Mouse (Mus musculus) limb, embryonic 12.5 days (tissue): ENCODE results near the gene Mesp2. TPM values are rescaled to one million over a fixed set of nuclear protein-coding genes. Genes with fewer than 3 reads are reported as not detected.

ENCODE experiments used
- ATAC-seq: fragments of 200-750 bp; cut with Nextera tagmentation; 2 replicates; pipeline ENCODE4 v1.8.0; 2017; ENCODE audit warnings: low read depth, moderate TSS enrichment; ENCODE audit not compliant: insufficient number of reproducible peaks, insufficient read depth, low FRiP score, low TSS enrichment
- H3K27ac ChIP-seq: fragments of 300-500 bp; sonication (generic); 2 replicates; pipeline ENCODE4 v1.5.1; 2016; ENCODE audit warnings: mild to moderate bottlenecking, moderate library complexity
- H3K27me3 ChIP-seq: fragments of 300-500 bp; sonication (generic); 2 replicates; pipeline ENCODE4 v1.6.1; 2016; ENCODE audit warnings: mild to moderate bottlenecking, moderate library complexity
- H3K36me3 ChIP-seq: fragments of 300-500 bp; sonication (generic); 2 replicates; pipeline ENCODE4 v1.6.1; 2016; ENCODE audit warnings: mild to moderate bottlenecking, moderate library complexity
- H3K4me1 ChIP-seq: fragments of 300-500 bp; sonication (generic); replicated peaks from 2 replicates; pipeline ENCODE4 v1.6.1; 2016
- H3K4me2 ChIP-seq: fragments of 300-500 bp; sonication (generic); 2 replicates; pipeline ENCODE4 v1.6.1; 2016; ENCODE audit warnings: mild to moderate bottlenecking, moderate library complexity
- H3K4me3 ChIP-seq: fragments of 300-500 bp; sonication (generic); replicated peaks from 2 replicates; pipeline ENCODE4 v1.5.1; 2016; ENCODE audit warnings: mild to moderate bottlenecking
- H3K9ac ChIP-seq: fragments of 300-500 bp; sonication (generic); replicated peaks from 2 replicates; pipeline ENCODE4 v1.6.1; 2016; ENCODE audit warnings: mild to moderate bottlenecking, moderate library complexity
- H3K9me3 ChIP-seq: fragments of 300-500 bp; sonication (generic); 2 replicates; pipeline ENCODE4 v1.6.1; 2016; ENCODE audit warnings: mild to moderate bottlenecking, moderate library complexity
- WGBS: fragments of 180-500 bp; shearing (Covaris S2); methylation state at CpG from one replicate; pipeline ENCODE4 v1.1.7; 2016; 5-methylcytosine and 5-hydroxymethylcytosine counted together
- polyA plus RNA-seq: library from polyadenylated mRNA; unstranded; fragments of >200 nt; fragmentation: Nextera tagmentation; extraction: Ambion mirVana; gene quantifications from 2 replicates; pipeline ENCODE4 v1.2.1, GENCODE M21; 2016

Gene Mesp2
- polyA plus RNA-seq, 1 experiment from 2014 or later = 0.14 TPM

GRCm38 (mm10) chr7:79842163-79842562 lies 31.6 kb downstream of the Mesp2 start:
- Histone ChIP-seq H3K27ac (no peak overlapping the region), H3K36me3 (peaks cover 29% of the 10 kb centered on the region), H3K9me3 (no peaks in the 10 kb centered on the region), H3K9ac (0 out of 2 replicates have a peak overlapping the region, but pooled peaks have one; percentile 14), H3K4me3 (no peak overlapping the region), H3K4me2 (no peak overlapping the region; the same call in 1 of the 2 replicates), H3K27me3 (no peaks in the 10 kb centered on the region), H3K4me1 (peaks cover 28% of the 10 kb centered on the region)
- ATAC-seq = no peak
- 62% methylated on average over 7 of the region's 7 CpGs for WGBS

- Histone ChIP-seq H3K4me1 (peaks cover 31% of the 10 kb centered on the region), H3K9ac (no peak overlapping the region), H3K36me3 (peaks cover 25% of the 10 kb centered on the region), H3K4me2 (no peak overlapping the region), H3K9me3 (no peaks in the 10 kb centered on the region), H3K27me3 (no peaks in the 10 kb centered on the region), H3K27ac (no peak overlapping the region), H3K4me3 (no peak overlapping the region)
- ATAC-seq = no peak
- WGBS = 87% methylated on average over 8 of the region's 8 CpGs
Observed at GRCm38 (mm10) chr7:79844090-79844802, 33.7 kb downstream of the Mesp2 start.

GRCm38 (mm10) chr7:79846342-79846741 lies 35.8 kb downstream of the Mesp2 start:
- 0 out of 2 replicates have a peak overlapping the region, but pooled peaks have one; percentile 3 for H3K4me2 ChIP-seq

GRCm38 (mm10) chr7:79847456-79848451 lies 37.2 kb downstream of the Mesp2 start:
- WGBS = 5% methylated on average over 53 of the region's 53 CpGs
- H3K9ac ChIP-seq = peak overlapping the region; percentile 60
- peak overlapping the region; percentile 79 for H3K27ac ChIP-seq
- H3K4me2 ChIP-seq = peak overlapping the region; percentile 84
- peak; percentile 84 for ATAC-seq
- H3K4me3 ChIP-seq = peak overlapping the region; percentile 51
- no peaks in the 10 kb centered on the region for H3K9me3 ChIP-seq
- no peaks in the 10 kb centered on the region for H3K36me3 ChIP-seq
- H3K4me1 ChIP-seq = peaks cover 26% of the 10 kb centered on the region
- no peaks in the 10 kb centered on the region for H3K27me3 ChIP-seq

More at GRCm38 (mm10) chr7:79846342-79846741, 35.8 kb downstream of the Mesp2 start:
- Histone ChIP-seq H3K9ac (no peak overlapping the region), H3K36me3 (peaks cover 7% of the 10 kb centered on the region), H3K27ac (no peak overlapping the region), H3K4me3 (no peak overlapping the region), H3K9me3 (no peaks in the 10 kb centered on the region), H3K4me1 (peaks cover 36% of the 10 kb centered on the region), H3K27me3 (no peaks in the 10 kb centered on the region)
- 82% methylated on average over 2 of the region's 2 CpGs for WGBS
- no peak for ATAC-seq

DNA sequence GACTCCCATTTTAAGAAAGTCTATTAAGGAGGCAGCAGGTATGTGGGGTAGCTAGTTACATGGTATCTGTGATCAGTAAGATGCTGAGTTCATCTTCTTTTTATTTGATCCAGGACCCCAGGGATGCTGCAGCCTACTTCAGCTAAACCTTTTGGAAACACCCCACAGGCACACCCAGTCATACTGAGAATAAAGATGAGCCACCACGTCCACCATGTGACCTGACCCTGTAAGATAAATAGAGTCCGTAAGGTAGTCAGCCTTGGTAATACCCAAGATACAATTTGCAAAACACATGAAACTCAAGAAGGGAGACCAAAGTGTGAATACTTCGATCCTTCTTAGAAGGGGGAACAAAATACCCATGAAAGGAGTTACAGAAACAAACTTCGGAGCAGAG lies 45.8 kb downstream of the Mesp2 start:
- Histone ChIP-seq H3K9ac (no peak overlapping the region), H3K27ac (no peak overlapping the region), H3K36me3 (no peaks in the 10 kb centered on the region), H3K4me2 (no peak overlapping the region), H3K4me1 (peaks cover 28% of the 10 kb centered on the region), H3K9me3 (no peaks in the 10 kb centered on the region), H3K4me3 (no peak overlapping the region), H3K27me3 (no peaks in the 10 kb centered on the region)
- ATAC-seq = no peak
- 83% methylated on average over 4 of the region's 4 CpGs for WGBS

DNA sequence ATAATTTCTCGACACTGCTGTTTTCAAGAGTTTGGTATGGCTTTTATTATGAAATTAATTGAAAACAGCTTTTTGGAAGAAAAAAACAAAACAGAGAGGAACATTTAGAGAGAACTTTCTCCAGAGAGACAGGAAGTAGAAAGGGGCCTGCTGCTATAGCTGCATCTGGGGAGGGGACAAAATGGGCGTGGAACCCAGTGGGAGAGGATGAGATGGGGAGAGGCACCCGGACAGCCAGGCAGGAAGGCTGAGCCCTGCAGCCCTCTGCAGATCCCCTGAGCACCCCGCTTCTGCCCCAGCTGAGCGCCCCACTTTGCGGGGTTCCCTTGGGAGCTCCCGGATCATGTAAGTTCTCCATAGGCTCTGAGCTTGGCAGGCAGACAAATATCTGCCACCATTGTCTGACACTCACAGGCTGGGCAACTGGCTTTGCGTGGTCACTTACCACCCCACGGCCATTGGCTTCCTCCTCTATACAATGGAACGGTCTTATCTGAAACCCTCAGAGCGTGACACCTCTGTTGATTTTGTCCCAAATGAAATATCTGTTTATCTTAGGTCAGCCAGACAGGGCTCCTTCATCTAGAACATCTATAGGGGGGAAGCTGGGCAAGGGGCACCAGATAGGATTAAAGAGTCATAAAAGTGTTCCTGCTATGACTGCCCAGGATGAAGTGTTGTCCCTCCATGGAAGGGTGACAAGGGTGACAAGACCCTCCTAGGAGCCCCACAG lies 47.8 kb downstream of the Mesp2 start:
- no peak for ATAC-seq
- Histone ChIP-seq H3K4me3 (no peak overlapping the region), H3K4me1 (peaks cover 37% of the 10 kb centered on the region), H3K27me3 (no peaks in the 10 kb centered on the region), H3K27ac (peak overlapping the region; percentile 70; the same call in 1 of the 2 replicates), H3K9me3 (no peaks in the 10 kb centered on the region), H3K4me2 (no peak overlapping the region), H3K36me3 (no peaks in the 10 kb centered on the region), H3K9ac (no peak overlapping the region)
- 57% methylated on average over 11 of the region's 11 CpGs for WGBS

GRCm38 (mm10) chr7:79858956-79859630 lies 48.6 kb downstream of the Mesp2 start:
- H3K27me3 ChIP-seq = no peaks in the 10 kb centered on the region
- H3K4me3 ChIP-seq = no peak overlapping the region
- no peaks in the 10 kb centered on the region for H3K36me3 ChIP-seq
- H3K4me1 ChIP-seq = peaks cover 37% of the 10 kb centered on the region
- WGBS = 58% methylated on average over 9 of the region's 9 CpGs
- ATAC-seq = no peak
- no peak overlapping the region for H3K9ac ChIP-seq
- H3K9me3 ChIP-seq = no peaks in the 10 kb centered on the region
- H3K27ac ChIP-seq = no peak overlapping the region; the same call in 1 of the 2 replicates
- no peak overlapping the region for H3K4me2 ChIP-seq

DNA sequence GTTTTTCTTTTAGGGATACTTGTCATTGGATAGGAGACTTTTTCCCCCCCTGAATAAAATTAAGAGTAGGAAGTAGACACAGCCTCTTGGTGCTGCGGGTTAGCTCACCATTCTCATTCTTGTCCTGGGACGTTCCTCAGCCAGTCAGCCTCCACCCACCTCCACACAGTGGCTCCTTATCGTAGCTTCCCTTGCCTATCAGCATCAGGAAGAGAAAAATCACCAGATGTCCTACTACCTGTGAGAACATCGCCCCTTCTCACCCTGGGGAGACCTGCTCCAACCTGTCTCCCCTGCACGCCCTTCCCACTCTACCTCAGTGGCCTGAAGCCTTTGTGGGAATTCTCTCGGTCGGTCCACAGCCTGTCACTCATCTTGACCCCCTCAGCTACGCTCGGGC lies 50.3 kb downstream of the Mesp2 start, which contains the start of gene Anpep:
Gene Anpep, minus strand, starts transcription at position 249 of the 400 bp plus-strand sequence.
- Histone ChIP-seq H3K9ac (no peak within 1 kb of the TSS), H3K27ac (no peak within 1 kb of the TSS), H3K27me3 (no peaks in the 10 kb centered on the region), H3K4me2 (no peak within 1 kb of the TSS), H3K36me3 (no peaks in the 10 kb centered on the region), H3K9me3 (no peaks in the 10 kb centered on the region), H3K4me3 (no peak within 1 kb of the TSS), H3K4me1 (peaks cover 27% of the 10 kb centered on the region)
- WGBS = 82% methylated on average over 9 of the region's 9 CpGs
- ATAC-seq = no peak

- no peaks in the 10 kb centered on the region for H3K36me3 ChIP-seq
- no peak overlapping the region for H3K27ac ChIP-seq
- no peaks in the 10 kb centered on the region for H3K27me3 ChIP-seq
- H3K4me3 ChIP-seq = no peak overlapping the region
- H3K9me3 ChIP-seq = no peaks in the 10 kb centered on the region
- H3K9ac ChIP-seq = no peak overlapping the region
- peaks cover 33% of the 10 kb centered on the region for H3K4me1 ChIP-seq
- ATAC-seq = no peak
- 91% methylated on average over 8 of the region's 8 CpGs for WGBS
- no peak overlapping the region for H3K4me2 ChIP-seq
Observed at GRCm38 (mm10) chr7:79861794-79862193, 51.3 kb downstream of the Mesp2 start.
